Mouse (Mus musculus) lung, postnatal 0 days (tissue): ENCODE results near the gene Slc17a8. TPM values are rescaled to one million over a fixed set of nuclear protein-coding genes. Genes with fewer than 3 reads are reported as not detected.

Experiments
- ATAC-seq: fragments of 200-750 bp; cut with Nextera tagmentation; 2 replicates; pipeline ENCODE4 v1.8.0; 2017; ENCODE audit warnings: moderate library complexity
- DNase-seq: peaks from one replicate; pipeline ENCODE4 v3.0.0-alpha.2; 2016; ENCODE audit warnings: low spot score
- H3K27ac ChIP-seq: fragments of 300-500 bp; sonication (generic); 2 replicates; pipeline ENCODE4 v1.5.1; 2014; ENCODE audit warnings: antibody characterized with exemption, mild to moderate bottlenecking, low read length, mixed read lengths
- H3K27me3 ChIP-seq: fragments of 300-500 bp; sonication (generic); replicated peaks from 2 replicates; pipeline ENCODE4 v1.6.1; 2014; ENCODE audit warnings: low read length, mixed read lengths; ENCODE audit not compliant: insufficient read depth
- H3K36me3 ChIP-seq: fragments of 300-500 bp; sonication (generic); 2 replicates; pipeline ENCODE4 v1.6.1; 2014; ENCODE audit warnings: low read length, mixed read lengths; ENCODE audit not compliant: insufficient read depth
- H3K4me1 ChIP-seq: fragments of 300-500 bp; sonication (generic); 2 replicates; pipeline ENCODE4 v1.6.1; 2014; ENCODE audit warnings: antibody characterized with exemption, low read depth, low read length, mixed read lengths; ENCODE audit not compliant: insufficient read depth
- H3K4me2 ChIP-seq: fragments of 300-500 bp; sonication (generic); replicated peaks from 2 replicates; pipeline ENCODE4 v1.6.1; 2014; ENCODE audit warnings: low read depth, mild to moderate bottlenecking, low read length, moderate library complexity, mixed read lengths
- H3K4me3 ChIP-seq: fragments of 300-500 bp; sonication (generic); 2 replicates; pipeline ENCODE4 v1.5.1; 2014; ENCODE audit warnings: low read depth, low read length
- H3K9ac ChIP-seq: fragments of 300-500 bp; sonication (generic); replicated peaks from 2 replicates; pipeline ENCODE4 v1.6.1; 2014; ENCODE audit warnings: low read depth, mild to moderate bottlenecking
- H3K9me3 ChIP-seq: fragments of 300-500 bp; sonication (generic); 2 replicates; pipeline ENCODE4 v1.6.1; 2016; ENCODE audit warnings: low read length, mixed read lengths
- CTCF ChIP-seq: IDR thresholded peaks from 2 replicates; pipeline ENCODE4 v1.5.1; 2016; ENCODE audit warnings: antibody characterized with exemption, mild to moderate bottlenecking
- EP300 ChIP-seq: IDR thresholded peaks from 2 replicates; pipeline ENCODE4 v1.6.1; 2016; ENCODE audit warnings: antibody characterized with exemption, mild to moderate bottlenecking, control low read depth
- WGBS: fragments of 180-500 bp; shearing (Covaris S2); extraction: QIAGEN DNeasy Blood & Tissue Kit; methylation state at CpG from one replicate; pipeline ENCODE4 v1.1.7; 2014; 5-methylcytosine and 5-hydroxymethylcytosine counted together
- polyA plus RNA-seq: library from polyadenylated mRNA; unstranded; fragments of >200 nt; fragmentation: Nextera tagmentation; extraction: Ambion mirVana; gene quantifications from 2 replicates; pipeline ENCODE4 v1.2.1, GENCODE M21; 2015

The Slc17a8 gene
- polyA plus RNA-seq, 1 experiment from 2014 or later: not detected

- H3K27ac ChIP-seq: no peak overlapping the region
- H3K4me2 ChIP-seq: no peak overlapping the region
- no peak for TF ChIP-seq CTCF
- H3K9ac ChIP-seq: no peak overlapping the region
- H3K36me3 ChIP-seq: no peaks in the 10 kb centered on the region
- DNase-seq: no peak
- no peaks in the 10 kb centered on the region for H3K4me1 ChIP-seq
- H3K4me3 ChIP-seq: no peak overlapping the region
- no peak for ATAC-seq
- H3K9me3 ChIP-seq: no peaks in the 10 kb centered on the region
- WGBS: 84% methylated on average over 5 of the region's 5 CpGs
- no peaks in the 10 kb centered on the region for H3K27me3 ChIP-seq
These were observed 25.1 kb downstream of the Slc17a8 start for GRCm38 (mm10) chr10:89595935-89596334.

- Histone ChIP-seq H3K27me3 (no peaks in the 10 kb centered on the region), H3K9ac (no peak overlapping the region), H3K4me2 (no peak overlapping the region), H3K4me3 (no peak overlapping the region), H3K4me1 (no peaks in the 10 kb centered on the region), H3K36me3 (no peaks in the 10 kb centered on the region), H3K9me3 (no peaks in the 10 kb centered on the region), H3K27ac (no peak overlapping the region)
- DNase-seq: no peak
- WGBS: 44% methylated on average over 1 of the region's 1 CpGs
- TF ChIP-seq CTCF (no peak), EP300 (no peak)
- ATAC-seq: no peak
These were observed 25.5 kb downstream of the Slc17a8 start for GRCm38 (mm10) chr10:89595514-89595913.

GRCm38 (mm10) chr10:89594309-89594708, 26.7 kb downstream of the Slc17a8 start:
- Histone ChIP-seq H3K4me3 (no peak overlapping the region), H3K4me2 (no peak overlapping the region), H3K27ac (no peak overlapping the region), H3K4me1 (no peaks in the 10 kb centered on the region), H3K9ac (no peak overlapping the region), H3K9me3 (no peaks in the 10 kb centered on the region), H3K36me3 (no peaks in the 10 kb centered on the region), H3K27me3 (no peaks in the 10 kb centered on the region)
- 48% methylated on average over 4 of the region's 4 CpGs for WGBS
- ATAC-seq (no peak), DNase-seq (no peak)
- no peak for TF ChIP-seq CTCF
- no peak for TF ChIP-seq EP300

- Histone ChIP-seq H3K4me2 (no peak overlapping the region), H3K9ac (no peak overlapping the region), H3K9me3 (no peaks in the 10 kb centered on the region), H3K4me3 (no peak overlapping the region), H3K36me3 (no peaks in the 10 kb centered on the region), H3K27me3 (no peaks in the 10 kb centered on the region), H3K27ac (no peak overlapping the region), H3K4me1 (no peaks in the 10 kb centered on the region)
- DNase-seq (no peak), ATAC-seq (no peak)
- TF ChIP-seq CTCF: no peak
- no peak for TF ChIP-seq EP300
- 64% methylated on average over 4 of the region's 4 CpGs for WGBS
These were observed 28.3 kb downstream of the Slc17a8 start for GRCm38 (mm10) chr10:89592797-89593196.

DNA sequence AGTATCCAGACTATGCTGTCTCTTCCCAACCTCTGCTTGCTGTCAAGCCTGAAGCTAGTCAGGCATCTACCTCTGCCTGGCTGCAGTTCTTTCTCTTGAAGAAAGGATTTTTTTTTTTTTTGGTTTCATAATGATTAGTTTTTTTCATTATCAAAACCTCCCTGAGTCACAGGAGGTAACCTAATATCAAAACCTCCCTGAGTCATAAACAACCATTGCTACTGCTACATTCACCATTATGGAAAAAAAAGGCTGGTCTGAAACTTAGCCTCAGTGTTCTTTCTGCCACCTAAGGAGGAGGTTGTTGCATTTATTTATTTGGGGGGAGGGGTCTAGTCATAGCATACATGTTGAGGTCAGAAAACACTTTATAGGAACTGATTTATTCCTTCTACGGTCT, 31.2 kb downstream of the Slc17a8 start:
- Histone ChIP-seq H3K9me3 (no peaks in the 10 kb centered on the region), H3K4me1 (no peaks in the 10 kb centered on the region), H3K27ac (no peak overlapping the region), H3K27me3 (no peaks in the 10 kb centered on the region), H3K9ac (no peak overlapping the region), H3K4me2 (no peak overlapping the region), H3K4me3 (no peak overlapping the region), H3K36me3 (no peaks in the 10 kb centered on the region)
- ATAC-seq (no peak), DNase-seq (no peak)
- TF ChIP-seq EP300: no peak
- TF ChIP-seq CTCF: no peak
- WGBS: 90% methylated on average over 1 of the region's 1 CpGs

GRCm38 (mm10) chr10:89588708-89589107, 32.3 kb downstream of the Slc17a8 start:
- Histone ChIP-seq H3K27ac (no peak overlapping the region), H3K9ac (no peak overlapping the region), H3K27me3 (no peaks in the 10 kb centered on the region), H3K9me3 (no peaks in the 10 kb centered on the region), H3K4me1 (no peaks in the 10 kb centered on the region), H3K4me2 (no peak overlapping the region), H3K36me3 (no peaks in the 10 kb centered on the region), H3K4me3 (no peak overlapping the region)
- DNase-seq (no peak), ATAC-seq (no peak)
- WGBS: 68% methylated on average over 1 of the region's 1 CpGs
- TF ChIP-seq CTCF (no peak), EP300 (no peak)

GRCm38 (mm10) chr10:89584709-89585108, 36.3 kb downstream of the Slc17a8 start:
- Histone ChIP-seq H3K9ac (no peak overlapping the region), H3K4me1 (no peaks in the 10 kb centered on the region), H3K27ac (no peak overlapping the region), H3K9me3 (no peaks in the 10 kb centered on the region), H3K36me3 (no peaks in the 10 kb centered on the region), H3K4me2 (no peak overlapping the region), H3K4me3 (no peak overlapping the region), H3K27me3 (no peaks in the 10 kb centered on the region)
- DNase-seq (no peak), ATAC-seq (no peak)
- TF ChIP-seq EP300 (no peak), CTCF (no peak)
- WGBS: 87% methylated on average over 4 of the region's 4 CpGs
